Mouse (Mus musculus) cerebellum, adult 2 months (tissue): ENCODE data around the gene Slc34a2. TPM values are rescaled to one million over a fixed set of nuclear protein-coding genes. Genes with fewer than 3 reads are reported as not detected.

ENCODE experiments used
- DNase-seq, 2 experiments: peaks; one replicate each; pipeline ENCODE4 v3.0.0; 2021
- H3K27ac ChIP-seq: fragments of 200-500 bp; 2 replicates; pipeline ENCODE4 v1.5.1; 2012; ENCODE audit warnings: low read length, control low read depth, inconsistent platforms; ENCODE audit not compliant: insufficient read depth
- H3K27me3 ChIP-seq: fragments of 200-500 bp; 2 replicates; pipeline ENCODE4 v1.6.1; 2012; ENCODE audit warnings: inconsistent platforms, mild to moderate bottlenecking, low read length, moderate library complexity; ENCODE audit not compliant: control insufficient read depth, insufficient read depth
- H3K4me1 ChIP-seq: fragments of 200-500 bp; 2 replicates; pipeline ENCODE4 v1.6.1; 2011; ENCODE audit warnings: low read length; ENCODE audit not compliant: control insufficient read depth, insufficient read depth
- H3K4me3 ChIP-seq: fragments of 200-500 bp; replicated peaks from 2 replicates; pipeline ENCODE3; 2011; ENCODE audit warnings: mild to moderate bottlenecking, low read depth, low read length, control low read depth; ENCODE audit not compliant: insufficient read depth
- CTCF ChIP-seq: fragments of 200-500 bp; IDR thresholded peaks from 2 replicates; pipeline ENCODE4 v1.5.1; 2011; ENCODE audit warnings: low read depth, mild to moderate bottlenecking, control low read depth, low read length, moderate library complexity, borderline replicate concordance; ENCODE audit not compliant: insufficient read depth
- POLR2A ChIP-seq: fragments of 200-500 bp; IDR thresholded peaks from 2 replicates; pipeline ENCODE4 v1.6.1; 2011; ENCODE audit warnings: low read length, control low read depth, borderline replicate concordance; ENCODE audit not compliant: insufficient read depth
- WGBS: fragments of 180-500 bp; shearing (Covaris S2); methylation state at CpG from one replicate; pipeline ENCODE4 v1.1.7; 2018; 5-methylcytosine and 5-hydroxymethylcytosine counted together
- polyA plus RNA-seq: library from polyadenylated mRNA; depleted of rRNA; stranded (reverse); fragments of >200 nt; gene quantifications from 2 replicates; pipeline ENCODE4 v1.2.3, GENCODE M21; 2012

Gene Slc34a2
- polyA plus RNA-seq, 1 experiment, result 0.07 TPM

- 91% methylated on average over 9 of the region's 9 CpGs for WGBS
- Histone ChIP-seq H3K4me3 (no peak overlapping the region), H3K4me1 (no peaks in the 10 kb centered on the region), H3K27me3 (no peaks in the 10 kb centered on the region), H3K27ac (no peak overlapping the region)
- no peak for TF ChIP-seq POLR2A
- TF ChIP-seq CTCF, result no peak
- DNase-seq, result no peak
These were observed 23.8 kb downstream of the Slc34a2 start for GRCm38 (mm10) chr5:53061532-53062130.

- no peak for DNase-seq
- Histone ChIP-seq H3K4me1 (no peaks in the 10 kb centered on the region), H3K4me3 (no peak overlapping the region), H3K27me3 (no peaks in the 10 kb centered on the region), H3K27ac (no peak overlapping the region)
- TF ChIP-seq CTCF, result no peak
- TF ChIP-seq POLR2A, result no peak
- 82% methylated on average over 6 of the region's 6 CpGs for WGBS
These were observed 36.7 kb downstream of the Slc34a2 start for GRCm38 (mm10) chr5:53074553-53074952.

- WGBS, result 57% methylated on average over 4 of the region's 4 CpGs
- Histone ChIP-seq H3K4me1 (no peaks in the 10 kb centered on the region), H3K4me3 (no peak overlapping the region), H3K27ac (no peak overlapping the region), H3K27me3 (no peaks in the 10 kb centered on the region)
- TF ChIP-seq CTCF (no peak), POLR2A (no peak)
- no peak for DNase-seq
These were observed 40.6 kb downstream of the Slc34a2 start for GRCm38 (mm10) chr5:53078453-53078852.

- H3K27me3 ChIP-seq, result no peaks in the 10 kb centered on the region; the same call in 1 of the 2 replicates
- WGBS, result 92% methylated on average over 7 of the region's 7 CpGs
- no peak for DNase-seq
- no peak overlapping the region for H3K4me3 ChIP-seq
- TF ChIP-seq POLR2A, result no peak
- no peak for TF ChIP-seq CTCF
- no peaks in the 10 kb centered on the region for H3K4me1 ChIP-seq
- H3K27ac ChIP-seq, result no peak overlapping the region
These were observed 49.6 kb downstream of the Slc34a2 start for GRCm38 (mm10) chr5:53087452-53087851.

GRCm38 (mm10) chr5:53091331-53091730 is 53.5 kb downstream of the Slc34a2 start:
- no peak overlapping the region for H3K4me3 ChIP-seq
- 79% methylated on average over 3 of the region's 3 CpGs for WGBS
- no peak for DNase-seq
- H3K4me1 ChIP-seq, result no peaks in the 10 kb centered on the region
- no peaks in the 10 kb centered on the region; the same call in 1 of the 2 replicates for H3K27me3 ChIP-seq
- no peak overlapping the region for H3K27ac ChIP-seq
- TF ChIP-seq CTCF, result no peak

- Histone ChIP-seq H3K4me1 (peaks cover 19% of the 10 kb centered on the region), H3K27ac (no peak overlapping the region), H3K4me3 (no peak overlapping the region), H3K27me3 (no peaks in the 10 kb centered on the region)
- 60% methylated on average over 12 of the region's 12 CpGs for WGBS
- no peak for DNase-seq
- no peak for TF ChIP-seq POLR2A
- TF ChIP-seq CTCF, result no peak
These were observed 64.1 kb downstream of the Slc34a2 start for GRCm38 (mm10) chr5:53101848-53102473.

GRCm38 (mm10) chr5:53104177-53104855 is 66.4 kb downstream of the Slc34a2 start:
- no peak for TF ChIP-seq POLR2A
- TF ChIP-seq CTCF, result no peak

GRCm38 (mm10) chr5:53105716-53106115 is 67.8 kb downstream of the Slc34a2 start:
- TF ChIP-seq CTCF (peak; percentile 65), POLR2A (no peak)
- H3K27me3 ChIP-seq, result no peaks in the 10 kb centered on the region
- H3K4me3 ChIP-seq, result no peak overlapping the region
- peaks cover 22% of the 10 kb centered on the region for H3K4me1 ChIP-seq
- WGBS, result 35% methylated on average over 8 of the region's 8 CpGs
- peak; percentile 76 to 80 for DNase-seq
- H3K27ac ChIP-seq, result no peak overlapping the region

More at GRCm38 (mm10) chr5:53104177-53104855, 66.4 kb downstream of the Slc34a2 start:
- H3K27ac ChIP-seq, result peak overlapping the region; percentile 58; the same call in 1 of the 2 replicates
- DNase-seq, result peak; percentile 40 to 43
- WGBS, result 52% methylated on average over 13 of the region's 13 CpGs
- peaks cover 19% of the 10 kb centered on the region for H3K4me1 ChIP-seq
- H3K4me3 ChIP-seq, result no peak overlapping the region
- no peaks in the 10 kb centered on the region for H3K27me3 ChIP-seq
